Mouse (Mus musculus): ENCODE measurements around the gene Cacna1a.
"Not testable (repeated sequence)": the region's sequence is repeated elsewhere in the genome, so short reads cannot be mapped to it uniquely, and the experiment has no call there.

The Cacna1a gene

GRCm38 (mm10) chr8:84592015-84592662 is 203.9 kb downstream of the Cacna1a start:
- in situ Hi-C loops (cut with MboI) = no loop called here

- in situ Hi-C loops (cut with MboI) = no loop called here
Measured at GRCm38 (mm10) chr8:84593143-84593542, 204.9 kb downstream of the Cacna1a start.

DNA sequence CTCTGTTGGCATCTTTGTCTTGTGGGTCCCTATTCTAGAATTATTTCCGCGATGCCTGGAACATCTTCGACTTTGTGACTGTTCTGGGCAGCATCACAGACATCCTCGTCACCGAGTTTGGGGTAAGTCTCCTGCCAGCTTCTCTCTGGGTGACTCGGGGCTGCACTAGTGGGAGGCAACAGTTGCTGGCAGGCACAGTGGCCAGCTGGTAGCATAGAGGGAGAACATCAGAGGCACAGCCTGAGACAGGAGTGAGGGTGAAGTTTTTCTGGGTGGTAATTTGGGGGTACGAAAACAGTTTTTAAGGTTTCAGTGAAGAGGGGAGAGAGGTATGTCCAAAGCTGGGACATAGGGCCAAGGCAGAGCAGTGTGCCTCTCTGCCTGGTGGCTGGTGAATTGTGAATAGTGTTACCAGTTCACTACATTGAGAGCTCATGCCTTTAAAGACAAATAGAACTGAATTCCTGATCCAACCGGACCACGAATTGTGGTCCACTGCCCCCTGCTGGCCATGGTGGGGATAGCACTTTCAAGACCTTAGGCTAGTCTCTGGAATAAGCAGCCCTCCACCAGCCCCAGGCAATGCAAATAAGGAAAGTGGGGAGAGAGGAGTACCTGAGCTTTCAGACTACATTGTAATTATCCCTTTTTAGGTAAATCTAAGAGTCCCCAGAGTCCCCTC is 206.0 kb downstream of the Cacna1a start:
- in situ Hi-C loops (cut with MboI) = no loop called here

DNA sequence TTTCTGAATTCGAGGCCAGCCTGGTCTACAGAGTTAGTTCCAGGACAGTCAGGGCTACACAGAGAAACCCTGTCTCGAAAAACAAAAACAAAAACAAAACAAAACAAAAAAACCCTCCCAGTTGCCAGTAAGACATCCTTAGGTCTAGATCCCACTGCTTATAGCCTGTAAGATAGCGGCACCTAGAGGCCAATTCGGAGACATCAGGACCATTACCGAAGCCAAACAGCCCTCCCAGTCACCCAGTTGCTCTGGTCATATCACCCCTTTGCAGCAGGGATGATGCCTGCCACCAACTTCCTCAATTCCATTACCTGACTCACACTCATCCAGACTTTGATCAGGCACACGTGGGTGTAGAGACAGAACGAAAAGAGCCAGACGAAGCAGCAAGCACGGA is 207.4 kb downstream of the Cacna1a start:
- in situ Hi-C loops (cut with MboI) = no loop called here

GRCm38 (mm10) chr8:84599401-84599800 is 211.2 kb downstream of the Cacna1a start:
- in situ Hi-C loops (cut with MboI) = no loop called here

DNA sequence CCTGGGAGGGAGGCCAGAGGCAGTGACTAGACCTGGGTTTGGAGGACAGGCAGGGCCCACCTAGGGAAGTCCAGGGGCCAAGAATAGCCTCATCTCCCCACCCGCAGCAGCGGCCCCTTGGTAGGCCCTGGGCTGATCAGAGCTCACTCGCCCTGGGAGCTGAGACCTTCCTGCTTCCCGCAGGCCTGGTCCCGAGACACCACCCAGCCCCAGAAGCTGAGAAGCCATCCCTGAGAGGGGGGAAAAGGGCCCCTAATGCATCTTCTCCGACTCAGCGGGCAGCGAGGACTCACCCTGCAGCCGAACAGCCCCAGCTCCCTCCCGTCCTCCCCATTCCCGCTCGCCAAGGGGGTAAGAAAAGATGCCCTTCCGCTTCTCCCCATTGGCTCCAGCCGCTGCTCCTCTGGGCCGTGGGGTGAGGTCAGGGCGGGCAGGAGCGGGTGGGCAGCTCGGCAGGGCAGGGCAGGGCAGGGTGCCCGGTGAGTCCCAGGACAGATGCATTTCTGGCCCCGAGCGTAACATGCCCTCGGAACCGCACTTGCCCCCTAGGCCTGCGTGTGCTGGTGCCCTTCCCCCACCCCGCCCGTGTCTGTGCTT is 212.2 kb downstream of the Cacna1a start:
- in situ Hi-C loops (cut with MboI) = no loop called here

DNA sequence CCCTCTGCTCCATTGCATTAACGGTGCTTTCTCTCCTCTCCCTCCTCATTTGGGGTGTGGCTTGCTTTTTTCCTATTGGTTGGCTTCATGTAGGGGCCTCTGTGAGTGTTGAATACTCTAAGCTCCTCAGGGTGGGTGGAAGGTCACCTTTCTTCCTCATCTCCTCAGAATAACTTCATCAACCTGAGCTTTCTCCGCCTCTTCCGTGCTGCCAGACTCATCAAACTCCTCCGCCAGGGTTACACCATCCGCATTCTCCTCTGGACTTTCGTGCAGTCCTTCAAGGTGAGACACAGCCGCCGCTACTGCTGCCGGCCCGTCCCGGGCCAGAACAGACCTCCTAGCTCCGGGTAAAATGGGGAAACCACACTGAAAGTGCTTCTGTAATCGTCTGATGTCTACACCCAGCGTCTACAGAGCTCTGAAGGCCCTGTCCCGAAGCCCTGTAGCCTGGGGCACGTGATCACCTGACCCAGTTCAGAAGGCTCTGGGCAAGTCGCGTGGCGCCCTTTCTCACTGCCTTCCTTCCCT is 213.0 kb downstream of the Cacna1a start:
- in situ Hi-C loops (cut with MboI) = no loop called here

GRCm38 (mm10) chr8:84614512-84615223 is 226.4 kb downstream of the Cacna1a start:
- in situ Hi-C loops (cut with MboI) = no loop called here

- in situ Hi-C loops (cut with MboI) = no loop called here
Measured at GRCm38 (mm10) chr8:84615666-84616485, 227.6 kb downstream of the Cacna1a start.

DNA sequence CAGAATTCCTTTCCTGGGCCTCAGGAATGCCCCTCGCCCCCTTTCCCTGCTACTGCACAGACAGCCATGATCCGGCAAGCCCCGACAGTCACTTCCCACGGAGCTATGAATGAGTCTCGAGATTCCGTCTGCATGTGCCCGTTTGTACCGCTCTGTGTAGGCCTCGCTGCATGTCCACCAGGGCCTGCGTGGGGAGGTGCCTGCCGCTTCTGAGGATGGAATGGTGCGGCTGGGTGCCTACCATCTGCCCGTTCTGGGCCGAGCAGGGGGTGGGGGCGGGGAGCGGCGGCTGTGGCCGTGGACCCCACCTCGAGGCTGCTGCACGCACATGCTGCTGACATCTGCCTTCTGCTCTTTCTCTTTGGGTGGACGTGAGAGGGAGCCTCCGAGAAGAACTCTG is 228.8 kb downstream of the Cacna1a start:
- in situ Hi-C loops (cut with MboI) = no loop called here

DNA sequence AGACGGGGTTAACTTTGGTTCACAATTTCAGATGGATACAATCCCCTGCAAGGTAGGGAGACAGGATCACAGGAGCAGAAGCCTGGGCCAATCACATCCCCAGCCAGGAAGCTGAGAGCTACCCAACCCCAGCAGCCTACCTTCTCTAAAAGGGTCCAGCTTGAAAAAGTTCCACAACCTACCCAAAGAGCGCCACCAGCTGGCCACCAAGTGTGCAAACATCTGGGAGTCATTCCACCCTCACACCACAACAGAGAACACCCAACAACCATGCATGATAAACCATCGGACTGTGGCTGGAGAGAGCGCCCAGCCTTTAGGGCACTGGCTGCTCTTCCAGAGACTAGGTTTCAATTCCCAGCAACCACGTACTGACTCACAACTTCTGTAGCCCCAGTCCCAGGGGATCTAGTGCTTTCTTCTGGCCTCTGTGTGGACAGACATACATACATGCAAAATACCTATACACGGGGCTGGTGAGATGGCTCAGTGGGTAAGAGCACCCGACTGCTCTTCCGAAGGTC is 232.9 kb downstream of the Cacna1a start:
- in situ Hi-C loops (cut with MboI) = no loop called here

- in situ Hi-C loops (cut with MboI) = not testable (repeated sequence)
Measured at GRCm38 (mm10) chr8:84623425-84623824, 235.2 kb downstream of the Cacna1a start.

DNA sequence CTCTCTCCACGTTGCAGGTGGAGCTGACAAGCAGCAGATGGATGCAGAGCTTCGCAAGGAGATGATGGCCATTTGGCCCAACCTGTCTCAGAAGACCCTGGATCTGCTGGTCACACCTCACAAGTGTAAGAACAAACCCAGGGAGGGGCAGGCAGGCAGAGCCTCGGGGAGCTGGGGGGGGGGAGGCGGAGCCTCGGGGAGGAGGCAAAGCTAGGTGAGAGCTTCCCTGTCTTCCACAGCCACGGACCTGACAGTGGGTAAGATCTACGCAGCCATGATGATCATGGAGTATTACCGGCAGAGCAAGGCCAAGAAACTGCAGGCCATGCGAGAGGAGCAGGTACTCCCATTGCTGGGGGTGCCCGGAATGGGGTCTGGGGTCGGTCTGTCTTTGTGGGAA is 241.3 kb downstream of the Cacna1a start:
- in situ Hi-C loops (cut with MboI) = no loop called here

DNA sequence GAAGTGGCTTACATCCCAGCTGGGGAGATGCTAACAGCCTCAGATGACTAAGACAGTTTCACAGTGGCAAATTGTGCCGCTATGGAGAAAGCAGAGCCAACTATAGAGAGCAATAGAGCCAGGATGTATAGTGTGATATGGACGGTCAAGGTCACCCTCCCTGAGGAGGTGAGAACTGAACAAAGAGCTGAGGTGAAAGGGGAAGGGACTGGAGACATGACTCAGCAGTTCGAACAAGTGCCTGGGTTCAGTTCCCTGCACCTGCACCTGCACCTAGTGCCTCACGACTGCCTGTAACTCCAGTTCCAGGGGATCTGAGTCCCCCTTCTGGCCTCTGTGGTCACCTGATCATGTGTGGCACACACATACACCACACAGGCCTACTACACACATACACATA is 241.9 kb downstream of the Cacna1a start:
- in situ Hi-C loops (cut with MboI) = no loop called here

- in situ Hi-C loops (cut with MboI) = no loop called here
Measured at GRCm38 (mm10) chr8:84631813-84632212, 243.6 kb downstream of the Cacna1a start.

DNA sequence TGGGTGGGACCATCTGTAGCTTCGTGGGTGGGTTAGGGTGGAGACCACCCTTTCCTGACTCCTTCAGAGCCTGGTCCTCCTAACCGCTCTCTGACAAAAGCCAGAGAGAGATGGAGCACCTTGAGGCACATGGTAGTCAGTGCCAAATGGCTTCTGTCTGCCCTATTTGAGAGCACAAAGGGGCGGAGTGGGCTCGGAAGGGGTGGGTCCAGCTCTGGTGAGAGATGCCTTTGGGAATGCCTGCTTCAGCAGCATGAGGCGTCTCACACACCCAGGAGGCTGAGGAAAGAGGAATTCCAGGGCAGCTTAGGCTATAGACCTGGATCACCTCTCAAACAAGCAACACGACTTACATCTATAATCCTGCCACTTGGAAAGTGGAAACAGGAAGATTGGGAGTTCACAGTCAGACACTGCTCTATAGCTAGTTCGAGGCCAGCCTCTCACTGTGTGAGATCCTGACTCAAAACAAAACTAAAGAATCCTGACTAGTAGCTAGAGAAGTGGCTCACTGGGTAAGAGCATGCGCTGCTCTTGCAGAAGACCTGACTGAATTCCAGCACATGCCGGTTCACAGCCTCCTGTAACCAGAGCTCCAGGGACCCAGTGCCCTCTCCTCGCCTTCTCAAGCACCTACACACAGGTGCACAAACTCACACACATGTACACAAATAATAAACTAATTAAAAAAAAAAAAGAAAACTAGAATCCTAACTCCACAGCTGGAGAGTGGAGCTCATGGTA is 245.8 kb downstream of the Cacna1a start:
- in situ Hi-C loops (cut with MboI) = no loop called here

- in situ Hi-C loops (cut with MboI) = no loop called here
Measured at GRCm38 (mm10) chr8:84634849-84635304, 246.6 kb downstream of the Cacna1a start.

- in situ Hi-C loops (cut with MboI) = no loop called here
Measured at GRCm38 (mm10) chr8:84635397-84636050, 247.3 kb downstream of the Cacna1a start.

- in situ Hi-C loops (cut with MboI) = no loop called here
Measured at GRCm38 (mm10) chr8:84636051-84636691, 247.9 kb downstream of the Cacna1a start.

All from mature B cell (primary cell).